Mouse (Mus musculus) erythroblast, embryonic 14.5 days (primary cell): ENCODE data around the gene Grid1.

Experiments used
- GATA1 ChIP-seq: IDR thresholded peaks from 2 replicates; pipeline ENCODE4 v1.6.1; 2012; ENCODE audit warnings: low read length, inconsistent platforms, mixed read lengths
- TAL1 ChIP-seq: IDR thresholded peaks from 3 replicates; pipeline ENCODE4 v1.6.1; 2012; ENCODE audit warnings: low read length, inconsistent platforms, mixed read lengths

- no peak for TF ChIP-seq GATA1
- no peak for TF ChIP-seq TAL1
Measured at GRCm38 (mm10) chr14:35120089-35120488, 300.2 kb downstream of the Grid1 start.
